Mouse (Mus musculus): Measurements from ENCODE around the gene Prok2. TPM values are rescaled to one million over a fixed set of nuclear protein-coding genes. Genes with fewer than 3 reads are reported as not detected.

Gene Prok2
- total RNA-seq (2014; rRNA removed): 0.27 TPM in 1 of 2 replicates, not detected in the other
- polyA plus RNA-seq (2015; fragmentation: Nextera tagmentation; extraction: Ambion mirVana): 0.82 and 1.3 TPM in 2 replicates

DNA sequence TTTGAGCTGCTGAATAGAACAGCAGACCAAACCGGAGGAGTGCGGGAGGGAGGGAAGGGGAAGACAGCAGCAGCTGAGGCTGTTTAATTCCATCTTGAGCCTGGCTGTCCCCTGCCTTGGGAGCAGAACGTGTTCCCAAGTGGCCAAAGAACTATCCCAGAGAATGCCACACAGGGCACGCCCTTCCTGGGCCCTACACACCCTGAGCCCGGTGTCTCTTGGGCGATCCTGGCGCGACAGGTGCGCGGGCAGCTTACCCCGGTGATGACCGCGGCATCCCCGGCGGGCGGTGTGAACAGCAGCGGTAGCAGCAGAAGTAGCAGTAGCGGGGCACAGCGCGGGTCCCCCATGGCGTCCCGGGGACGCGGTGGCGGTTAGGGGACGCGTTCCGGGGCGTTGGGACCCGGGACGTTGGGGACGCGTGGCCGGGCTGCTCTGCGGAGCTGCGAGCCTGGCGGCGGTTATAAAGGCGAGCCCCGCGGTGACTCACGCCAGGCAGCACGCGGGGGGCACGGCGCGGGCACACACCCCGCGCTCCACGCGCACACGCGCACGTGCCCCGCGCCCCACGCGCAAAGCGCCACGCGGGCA, at the start of gene Prok2:
TSS of gene Prok2 (minus strand) at position 422 of the 591 bp plus-strand sequence.
- Histone ChIP-seq H3K9ac (replicated peaks; ENCODE audit: low read length, poor library complexity, severe bottlenecking) (peak within 1 kb of the TSS; percentile 44), H3K4me1 (ENCODE audit: insufficient read depth, low read length) (peaks cover 3% of the 10 kb centered on the region; the same call in 1 of the 2 replicates), H3K36me3 (ENCODE audit: insufficient read depth, low read length) (no peaks in the 10 kb centered on the region), H3K27me3 (ENCODE audit: insufficient read depth, low read length) (peaks cover 9% of the 10 kb centered on the region; the same call in 1 of the 2 replicates), H3K4me3 (ENCODE audit: low read depth, low read length) (peak within 1 kb of the TSS; percentile 53), H3K4me2 (ENCODE audit: low read depth, low read length, poor library complexity, severe bottlenecking) (peak within 1 kb of the TSS; percentile 97), H3K27ac (ENCODE audit: low read depth, low read length) (no peak within 1 kb of the TSS), H3K9me3 (ENCODE audit: low read length) (no peaks in the 10 kb centered on the region)
- WGBS: under 1% methylated on average over 59 of the region's 61 CpGs
- ATAC-seq (ENCODE audit: low FRiP score): no peak
- TF ChIP-seq CTCF (IDR thresholded peaks at IDR 0.05): no peak
- DNase-seq (ENCODE audit: low spot score): no peak

DNA sequence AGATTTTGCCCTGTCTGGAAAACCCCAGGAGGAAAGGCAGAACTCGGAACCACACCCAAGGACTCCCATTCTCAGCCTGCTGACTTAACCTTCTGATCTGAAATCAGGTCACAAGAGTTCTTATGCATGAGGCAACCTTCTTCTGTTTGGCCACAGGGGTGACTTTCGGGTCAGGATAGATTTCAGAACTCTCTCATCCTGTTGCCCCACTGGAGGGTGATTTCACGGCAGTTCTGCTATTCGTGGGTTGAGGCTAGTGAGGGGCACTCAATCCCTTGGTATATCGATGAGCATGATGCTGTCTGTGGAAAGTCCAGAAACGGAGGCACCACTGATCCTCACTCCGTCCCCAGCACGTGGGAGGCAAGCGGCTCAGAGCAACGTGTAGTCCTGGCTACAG, 48.5 kb upstream of the Prok2 start:
- no peaks in the 10 kb centered on the region for H3K36me3 ChIP-seq (ENCODE audit: insufficient read depth, low read length)
- no peak overlapping the region for H3K9ac ChIP-seq (replicated peaks; ENCODE audit: low read length, poor library complexity, severe bottlenecking)
- no peak for TF ChIP-seq CTCF (IDR thresholded peaks at IDR 0.05)
- H3K27ac ChIP-seq (ENCODE audit: low read depth, low read length): no peak overlapping the region
- no peak overlapping the region for H3K4me3 ChIP-seq (ENCODE audit: low read depth, low read length)
- H3K27me3 ChIP-seq (ENCODE audit: insufficient read depth, low read length): no peaks in the 10 kb centered on the region
- no peaks in the 10 kb centered on the region for H3K4me1 ChIP-seq (ENCODE audit: insufficient read depth, low read length)
- H3K4me2 ChIP-seq (ENCODE audit: low read depth, low read length, poor library complexity, severe bottlenecking): no peak overlapping the region
- 72% methylated on average over 10 of the region's 10 CpGs for WGBS
- DNase-seq (ENCODE audit: low spot score) (no peak), ATAC-seq (ENCODE audit: low FRiP score) (no peak)
- H3K9me3 ChIP-seq (ENCODE audit: low read length): no peaks in the 10 kb centered on the region

DNA sequence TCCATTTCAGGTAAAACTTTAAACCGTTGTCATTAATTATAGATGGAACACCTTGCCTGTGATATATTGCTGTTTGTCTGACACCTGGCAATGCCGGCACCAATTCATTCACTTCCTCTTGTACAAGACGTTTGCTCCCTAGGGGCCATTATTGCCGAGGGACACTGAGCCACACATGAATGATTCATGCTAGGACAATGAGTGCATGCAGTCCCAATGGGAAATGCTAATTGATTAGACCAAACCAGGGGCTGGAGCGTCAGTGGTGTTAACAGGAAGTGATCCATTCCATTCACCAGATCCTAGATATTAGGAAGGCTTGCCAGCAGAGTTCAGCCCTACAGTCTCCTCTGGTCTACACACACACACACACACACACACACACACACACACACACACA, 42.3 kb upstream of the Prok2 start:
- no peak overlapping the region for H3K9ac ChIP-seq (replicated peaks; ENCODE audit: low read length, poor library complexity, severe bottlenecking)
- TF ChIP-seq CTCF (IDR thresholded peaks at IDR 0.05): no peak
- no peaks in the 10 kb centered on the region for H3K9me3 ChIP-seq (ENCODE audit: low read length)
- H3K4me1 ChIP-seq (ENCODE audit: insufficient read depth, low read length): no peaks in the 10 kb centered on the region
- H3K27ac ChIP-seq (ENCODE audit: low read depth, low read length): no peak overlapping the region
- 26% methylated on average over 5 of the region's 5 CpGs for WGBS
- no peak overlapping the region for H3K4me3 ChIP-seq (ENCODE audit: low read depth, low read length)
- no peaks in the 10 kb centered on the region for H3K36me3 ChIP-seq (ENCODE audit: insufficient read depth, low read length)
- no peak for DNase-seq (ENCODE audit: low spot score)
- no peak for ATAC-seq (ENCODE audit: low FRiP score)
- H3K4me2 ChIP-seq (ENCODE audit: low read depth, low read length, poor library complexity, severe bottlenecking): no peak overlapping the region
- H3K27me3 ChIP-seq (ENCODE audit: insufficient read depth, low read length): no peaks in the 10 kb centered on the region

DNA sequence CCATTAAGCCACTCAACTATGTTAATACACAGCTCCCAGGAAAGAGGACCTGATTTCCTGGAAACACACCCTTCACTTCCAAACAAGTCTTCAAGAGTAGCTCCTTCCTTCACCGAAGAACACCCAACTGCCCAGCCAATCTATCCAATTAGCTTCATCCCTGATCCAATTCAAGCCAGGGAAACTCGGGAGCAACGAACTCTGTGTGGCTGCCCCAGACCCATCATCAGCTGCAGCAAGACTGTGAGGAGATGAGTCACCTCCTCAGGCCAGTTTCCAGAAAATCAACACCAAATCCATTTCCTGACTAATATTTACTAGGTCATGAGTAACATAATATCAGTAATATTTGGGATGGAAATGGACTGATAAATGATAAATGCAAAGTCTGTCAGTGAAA, 38.7 kb upstream of the Prok2 start:
- no peaks in the 10 kb centered on the region for H3K4me1 ChIP-seq (ENCODE audit: insufficient read depth, low read length)
- no peak overlapping the region for H3K4me2 ChIP-seq (ENCODE audit: low read depth, low read length, poor library complexity, severe bottlenecking)
- DNase-seq (ENCODE audit: low spot score) (no peak), ATAC-seq (ENCODE audit: low FRiP score) (no peak)
- WGBS: 87% methylated on average over 3 of the region's 3 CpGs
- no peak overlapping the region for H3K9ac ChIP-seq (replicated peaks; ENCODE audit: low read length, poor library complexity, severe bottlenecking)
- no peak overlapping the region for H3K27ac ChIP-seq (ENCODE audit: low read depth, low read length)
- no peaks in the 10 kb centered on the region for H3K36me3 ChIP-seq (ENCODE audit: insufficient read depth, low read length)
- no peak for TF ChIP-seq CTCF (IDR thresholded peaks at IDR 0.05)
- no peaks in the 10 kb centered on the region for H3K9me3 ChIP-seq (ENCODE audit: low read length)
- H3K4me3 ChIP-seq (ENCODE audit: low read depth, low read length): no peak overlapping the region
- H3K27me3 ChIP-seq (ENCODE audit: insufficient read depth, low read length): no peaks in the 10 kb centered on the region

DNA sequence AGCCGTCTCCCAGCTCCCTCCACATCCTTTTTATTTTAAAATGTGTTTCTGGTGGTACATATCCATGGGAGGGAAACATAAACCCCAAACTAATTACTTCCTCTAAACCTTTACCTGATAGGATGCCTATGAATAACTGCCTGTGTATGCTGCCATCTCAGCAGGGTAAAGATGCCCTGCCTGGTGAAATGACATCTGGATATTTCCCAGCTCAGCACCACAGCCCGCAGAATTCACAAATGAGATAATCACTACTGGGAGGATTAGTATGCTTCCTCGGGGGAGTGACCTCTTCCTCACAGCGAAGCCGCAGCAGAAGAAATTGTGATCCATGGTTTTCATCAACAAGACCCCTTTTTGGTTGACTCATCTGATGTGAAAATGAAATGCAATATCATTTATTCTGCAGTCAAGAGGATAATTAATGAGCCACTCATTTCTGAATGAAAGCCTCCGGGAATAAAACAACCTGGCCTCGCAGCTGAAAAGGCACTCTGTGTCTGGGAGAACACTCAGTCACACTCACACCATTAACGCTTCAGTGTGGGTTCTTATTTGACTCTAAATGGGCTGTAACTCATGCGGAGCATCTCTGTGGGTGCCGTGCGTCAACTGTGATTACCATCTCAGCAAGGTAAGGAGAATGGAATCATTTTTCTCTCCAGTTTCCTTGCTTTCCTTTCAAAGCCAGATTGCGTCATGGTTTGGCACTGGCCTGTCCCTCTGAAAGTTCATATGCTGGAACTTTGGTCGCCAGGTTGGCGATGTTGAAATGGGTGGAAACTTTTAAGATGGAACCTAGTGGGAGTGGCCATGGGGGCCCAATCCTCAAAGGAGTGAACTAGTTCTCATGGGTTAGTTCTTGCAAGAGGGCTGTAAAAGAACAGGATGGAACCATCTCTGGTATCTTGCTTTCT, 36.1 kb upstream of the Prok2 start:
- no peak for ATAC-seq (ENCODE audit: low FRiP score)
- TF ChIP-seq CTCF (IDR thresholded peaks at IDR 0.05): no peak
- H3K4me3 ChIP-seq (ENCODE audit: low read depth, low read length): no peak overlapping the region
- no peak overlapping the region for H3K4me2 ChIP-seq (ENCODE audit: low read depth, low read length, poor library complexity, severe bottlenecking)
- H3K4me1 ChIP-seq (ENCODE audit: insufficient read depth, low read length): no peaks in the 10 kb centered on the region
- H3K27ac ChIP-seq (ENCODE audit: low read depth, low read length): no peak overlapping the region
- no peaks in the 10 kb centered on the region for H3K36me3 ChIP-seq (ENCODE audit: insufficient read depth, low read length)
- H3K27me3 ChIP-seq (ENCODE audit: insufficient read depth, low read length): no peaks in the 10 kb centered on the region
- H3K9ac ChIP-seq (replicated peaks; ENCODE audit: low read length, poor library complexity, severe bottlenecking): no peak overlapping the region
- peak; percentile 25 for DNase-seq (ENCODE audit: low spot score)
- H3K9me3 ChIP-seq (ENCODE audit: low read length): no peaks in the 10 kb centered on the region
- WGBS: 47% methylated on average over 14 of the region's 14 CpGs

DNA sequence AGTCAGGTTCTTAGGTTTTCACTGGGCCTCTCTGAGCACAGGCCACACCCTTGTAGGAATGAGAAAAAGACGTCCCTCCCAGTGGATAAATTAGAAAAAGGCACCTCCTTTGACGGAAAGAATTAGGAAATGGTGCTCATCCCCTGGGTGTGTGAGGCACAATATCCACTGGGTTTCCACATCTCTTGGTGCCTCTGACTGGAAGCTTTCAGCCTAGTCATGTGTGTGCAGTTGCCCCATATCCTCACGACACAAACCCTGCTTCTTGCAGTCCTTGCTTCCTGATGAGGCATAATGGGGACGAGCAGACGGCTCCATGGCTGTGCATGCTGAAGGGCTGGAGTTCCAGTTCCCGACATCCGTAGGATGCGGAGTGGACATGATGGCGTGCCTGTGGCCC, 29.9 kb upstream of the Prok2 start:
- no peaks in the 10 kb centered on the region for H3K4me1 ChIP-seq (ENCODE audit: insufficient read depth, low read length)
- H3K4me3 ChIP-seq (ENCODE audit: low read depth, low read length): no peak overlapping the region
- H3K36me3 ChIP-seq (ENCODE audit: insufficient read depth, low read length): no peaks in the 10 kb centered on the region
- H3K4me2 ChIP-seq (ENCODE audit: low read depth, low read length, poor library complexity, severe bottlenecking): no peak overlapping the region
- H3K9me3 ChIP-seq (ENCODE audit: low read length): no peaks in the 10 kb centered on the region
- no peak overlapping the region for H3K27ac ChIP-seq (ENCODE audit: low read depth, low read length)
- DNase-seq (ENCODE audit: low spot score) (no peak), ATAC-seq (ENCODE audit: low FRiP score) (no peak)
- WGBS: 90% methylated on average over 9 of the region's 9 CpGs
- no peak for TF ChIP-seq CTCF (IDR thresholded peaks at IDR 0.05)
- H3K9ac ChIP-seq (replicated peaks; ENCODE audit: low read length, poor library complexity, severe bottlenecking): no peak overlapping the region
- H3K27me3 ChIP-seq (ENCODE audit: insufficient read depth, low read length): no peaks in the 10 kb centered on the region
